Mouse (Mus musculus) testis, adult 2 months (tissue): Measurements from ENCODE around the gene Pygm.

Source experiments
- CTCF ChIP-seq: fragments of 200-500 bp; IDR thresholded peaks from 2 replicates; pipeline ENCODE4 v1.5.1; 2012; ENCODE audit warnings: low read depth, mild to moderate bottlenecking, inconsistent platforms, low read length, moderate library complexity; ENCODE audit not compliant: control insufficient read depth, insufficient read depth, insufficient replicate concordance
- POLR2A ChIP-seq: fragments of 200-500 bp; IDR thresholded peaks from 2 replicates; pipeline ENCODE4 v1.6.1; 2012; ENCODE audit warnings: low read depth, mild to moderate bottlenecking, inconsistent platforms, low read length, moderate library complexity; ENCODE audit not compliant: control insufficient read depth

GRCm38 (mm10) chr19:6382323-6382924 is 1.8 kb upstream of the Pygm start:
- TF ChIP-seq CTCF, result no peak
- no peak for TF ChIP-seq POLR2A
